Mouse (Mus musculus) lung, embryonic 15.5 days (tissue): Measurements from ENCODE around the gene Spr. TPM values are rescaled to one million over a fixed set of nuclear protein-coding genes. Genes with fewer than 3 reads are reported as not detected.
A peak's percentile ranks its signal among the peaks of the same experiment; 100 is the strongest.
"Not testable (repeated sequence)": the region's sequence is repeated elsewhere in the genome, so short reads cannot be mapped to it uniquely, and the experiment has no call there.

Source experiments
- ATAC-seq: fragments of 200-750 bp; cut with Nextera tagmentation; 2 replicates; pipeline ENCODE4 v1.8.0; 2017; ENCODE audit warnings: moderate number of reproducible peaks, borderline replicate concordance; ENCODE audit not compliant: low FRiP score, low TSS enrichment; ENCODE audit errors: extremely low read depth
- H3K27ac ChIP-seq: fragments of 300-500 bp; sonication (generic); 2 replicates; pipeline ENCODE4 v1.5.1; 2015; ENCODE audit warnings: moderate library complexity, mild to moderate bottlenecking, inconsistent platforms
- H3K27me3 ChIP-seq: fragments of 300-500 bp; sonication (generic); 2 replicates; pipeline ENCODE4 v1.6.1; 2015; ENCODE audit warnings: inconsistent platforms
- H3K36me3 ChIP-seq: fragments of 300-500 bp; sonication (generic); 2 replicates; pipeline ENCODE4 v1.6.1; 2015; ENCODE audit warnings: inconsistent platforms
- H3K4me1 ChIP-seq: fragments of 300-500 bp; sonication (generic); 2 replicates; pipeline ENCODE4 v1.6.1; 2015; ENCODE audit warnings: inconsistent platforms
- H3K4me2 ChIP-seq: fragments of 300-500 bp; sonication (generic); 2 replicates; pipeline ENCODE4 v1.6.1; 2015; ENCODE audit warnings: inconsistent platforms, mild to moderate bottlenecking, moderate library complexity
- H3K4me3 ChIP-seq: fragments of 300-500 bp; sonication (generic); 2 replicates; pipeline ENCODE4 v1.5.1; 2015; ENCODE audit warnings: mild to moderate bottlenecking, inconsistent platforms
- H3K9ac ChIP-seq: fragments of 300-500 bp; sonication (generic); 2 replicates; pipeline ENCODE4 v1.6.1; 2015; ENCODE audit warnings: inconsistent platforms
- H3K9me3 ChIP-seq: fragments of 300-500 bp; sonication (generic); 2 replicates; pipeline ENCODE4 v1.6.1; 2016; ENCODE audit warnings: inconsistent platforms
- WGBS: fragments of 180-500 bp; shearing (Covaris S2); methylation state at CpG from one replicate; pipeline ENCODE4 v1.1.7; 2015; 5-methylcytosine and 5-hydroxymethylcytosine counted together
- polyA plus RNA-seq: library from polyadenylated mRNA; unstranded; fragments of >200 nt; fragmentation: Nextera tagmentation; extraction: Ambion mirVana; gene quantifications from 2 replicates; pipeline ENCODE4 v1.2.1, GENCODE M21; 2015

Gene Spr
- polyA plus RNA-seq, 1 experiment from 2014 or later, result 70.2 TPM

DNA sequence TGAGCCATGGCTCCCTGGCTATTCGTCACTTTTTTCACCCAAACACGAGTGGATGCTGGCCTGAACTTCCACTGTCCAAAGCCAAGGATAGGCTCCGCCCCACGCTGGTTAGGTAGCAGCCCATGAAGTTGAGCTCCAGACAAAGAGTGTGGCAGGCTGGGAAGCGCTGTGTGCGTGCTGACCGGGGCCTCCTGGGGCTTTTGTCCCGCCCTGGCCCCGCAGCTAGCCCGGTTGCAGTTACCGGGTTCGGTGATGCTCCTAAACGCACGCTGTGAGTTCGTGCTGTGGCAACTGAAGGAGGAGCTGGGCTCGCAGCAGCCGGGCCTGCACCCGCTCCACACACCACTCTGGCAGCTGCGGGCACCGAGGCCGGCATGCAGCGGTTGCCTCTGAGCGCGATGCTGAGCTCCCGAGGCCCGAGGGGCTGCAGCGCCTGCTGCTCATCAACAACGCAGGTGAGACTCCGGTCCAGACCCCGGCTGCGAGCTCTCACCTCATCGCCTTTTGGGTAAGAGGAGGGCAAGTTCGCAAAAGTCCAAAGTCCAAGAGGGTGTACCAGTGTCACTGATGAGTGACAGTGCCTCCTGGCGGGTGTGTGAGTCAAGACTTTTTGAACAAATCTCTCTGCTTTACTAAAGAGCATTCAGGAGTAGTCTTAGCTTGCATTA lies 17.4 kb upstream of the Spr start:
- Histone ChIP-seq H3K27me3 (no peaks in the 10 kb centered on the region), H3K27ac (peak overlapping the region; percentile 24; the same call in 1 of the 2 replicates), H3K9ac (peak overlapping the region; percentile 77), H3K4me3 (peak overlapping the region; percentile 52), H3K36me3 (no peaks in the 10 kb centered on the region), H3K4me2 (peak overlapping the region; percentile 96), H3K9me3 (no peaks in the 10 kb centered on the region), H3K4me1 (peaks cover 6% of the 10 kb centered on the region; the same call in 1 of the 2 replicates)
- 1% methylated on average over 34 of the region's 34 CpGs for WGBS
- ATAC-seq, result peak; percentile 70; the same call in 1 of the 2 replicates

DNA sequence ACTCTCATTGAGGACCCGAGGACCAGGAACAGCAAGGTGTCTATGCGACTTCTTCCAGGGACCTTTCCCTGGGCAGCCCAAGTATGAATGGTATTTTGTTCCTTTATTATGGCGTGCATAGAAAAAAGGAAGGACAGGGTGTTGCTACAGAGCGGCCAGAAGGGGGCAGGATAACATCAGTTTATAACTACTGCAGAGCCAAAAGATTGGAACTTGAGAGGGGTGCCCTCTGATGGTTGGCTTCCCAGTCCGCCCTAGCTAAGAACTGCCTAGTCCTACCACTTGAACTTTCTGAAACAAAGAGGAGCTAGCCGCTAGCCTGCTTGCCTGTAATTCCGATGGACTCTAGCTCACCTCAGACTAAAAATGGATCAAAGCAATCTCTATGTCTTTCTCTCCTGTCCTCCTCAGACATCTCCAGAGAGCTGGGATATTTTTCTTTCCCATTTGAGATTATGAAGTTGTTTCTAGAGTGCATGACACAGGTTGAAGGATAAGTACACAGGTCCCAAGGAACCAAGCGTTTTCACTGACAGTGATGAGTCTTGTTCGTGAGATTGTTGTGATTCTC lies 16.5 kb upstream of the Spr start:
- no peaks in the 10 kb centered on the region for H3K27me3 ChIP-seq
- no peak overlapping the region for H3K4me3 ChIP-seq
- H3K9ac ChIP-seq, result no peak overlapping the region
- H3K27ac ChIP-seq, result no peak overlapping the region
- peak; percentile 66; the same call in 1 of the 2 replicates for ATAC-seq
- H3K36me3 ChIP-seq, result no peaks in the 10 kb centered on the region
- H3K4me2 ChIP-seq, result no peak overlapping the region
- WGBS, result 8% methylated on average over 9 of the region's 9 CpGs
- peaks cover 6% of the 10 kb centered on the region; the same call in 1 of the 2 replicates for H3K4me1 ChIP-seq
- no peaks in the 10 kb centered on the region for H3K9me3 ChIP-seq

DNA sequence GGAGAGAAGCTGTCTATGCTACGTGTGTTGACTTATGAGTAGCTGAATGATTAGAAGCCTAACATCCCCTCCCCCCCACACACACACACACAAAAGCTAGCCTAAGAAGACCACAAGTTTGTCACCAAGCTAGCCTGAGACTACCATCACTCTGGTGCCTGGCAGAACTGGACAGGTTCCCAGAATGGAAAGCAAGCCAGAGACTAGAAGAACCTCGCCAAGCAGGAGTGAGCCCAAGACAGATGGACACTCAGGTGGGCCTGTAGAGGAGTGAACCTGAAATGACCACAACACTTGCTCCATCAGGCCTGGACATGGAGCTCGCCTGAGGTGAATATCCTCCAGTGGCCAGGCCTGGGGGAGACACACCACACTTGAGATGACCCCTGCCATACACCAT lies 12.8 kb upstream of the Spr start:
- no peak overlapping the region for H3K9ac ChIP-seq
- no peaks in the 10 kb centered on the region for H3K27me3 ChIP-seq
- H3K36me3 ChIP-seq, result no peaks in the 10 kb centered on the region
- H3K4me3 ChIP-seq, result no peak overlapping the region
- WGBS, result 57% methylated on average over 3 of the region's 3 CpGs
- H3K4me2 ChIP-seq, result no peak overlapping the region
- ATAC-seq, result no peak
- H3K27ac ChIP-seq, result no peak overlapping the region
- H3K9me3 ChIP-seq, result no peaks in the 10 kb centered on the region
- peaks cover 6% of the 10 kb centered on the region; the same call in 1 of the 2 replicates for H3K4me1 ChIP-seq

DNA sequence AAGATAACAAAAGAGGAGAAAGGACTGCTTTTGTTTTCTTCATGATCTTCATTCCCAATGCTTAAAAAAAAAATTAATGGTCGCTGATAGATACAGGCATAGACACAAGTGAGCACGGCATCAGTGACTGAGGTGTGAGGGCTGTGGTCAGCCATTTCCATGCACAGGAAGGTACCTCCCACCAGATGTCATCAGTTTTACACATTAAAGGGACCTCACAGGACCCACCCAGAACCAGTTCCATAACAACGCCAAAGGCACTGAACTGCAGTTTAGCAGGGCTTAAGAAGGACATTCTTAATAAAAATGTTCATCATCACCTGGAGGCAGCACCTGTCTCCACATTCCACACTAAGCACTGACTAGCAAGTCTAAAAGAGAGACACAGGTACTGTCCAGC lies 10.1 kb upstream of the Spr start:
- no peak overlapping the region for H3K27ac ChIP-seq
- no peak for ATAC-seq
- H3K4me2 ChIP-seq, result no peak overlapping the region
- H3K9ac ChIP-seq, result no peak overlapping the region
- H3K4me3 ChIP-seq, result no peak overlapping the region
- no peaks in the 10 kb centered on the region for H3K4me1 ChIP-seq
- H3K9me3 ChIP-seq, result no peaks in the 10 kb centered on the region
- no peaks in the 10 kb centered on the region for H3K36me3 ChIP-seq
- 48% methylated on average over 3 of the region's 3 CpGs for WGBS
- no peaks in the 10 kb centered on the region for H3K27me3 ChIP-seq

DNA sequence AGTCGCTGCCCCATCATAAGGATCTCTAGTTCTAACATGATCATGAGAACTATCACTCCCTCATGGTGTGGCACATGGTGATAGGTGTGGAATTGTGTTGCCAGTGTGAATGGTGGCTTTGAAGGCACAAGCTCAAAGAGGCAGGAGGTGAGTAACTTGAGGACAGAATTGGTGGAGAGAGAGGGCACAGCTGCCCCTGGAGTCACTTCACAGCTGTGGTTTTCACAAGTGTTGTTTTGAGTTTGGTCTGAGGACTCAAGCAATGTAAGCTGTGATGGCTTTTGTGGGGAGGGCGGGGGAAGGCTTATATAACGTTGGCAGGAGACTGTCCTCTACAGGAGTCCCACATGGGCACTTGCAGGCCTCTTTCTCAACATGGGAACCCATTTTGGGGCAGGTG lies 6.9 kb upstream of the Spr start:
- Histone ChIP-seq H3K4me3 (no peak overlapping the region), H3K27me3 (no peaks in the 10 kb centered on the region), H3K36me3 (no peaks in the 10 kb centered on the region), H3K4me2 (no peak overlapping the region), H3K9me3 (no peaks in the 10 kb centered on the region), H3K4me1 (no peaks in the 10 kb centered on the region), H3K27ac (no peak overlapping the region), H3K9ac (no peak overlapping the region)
- 61% methylated on average over 3 of the region's 3 CpGs for WGBS
- ATAC-seq, result no peak

DNA sequence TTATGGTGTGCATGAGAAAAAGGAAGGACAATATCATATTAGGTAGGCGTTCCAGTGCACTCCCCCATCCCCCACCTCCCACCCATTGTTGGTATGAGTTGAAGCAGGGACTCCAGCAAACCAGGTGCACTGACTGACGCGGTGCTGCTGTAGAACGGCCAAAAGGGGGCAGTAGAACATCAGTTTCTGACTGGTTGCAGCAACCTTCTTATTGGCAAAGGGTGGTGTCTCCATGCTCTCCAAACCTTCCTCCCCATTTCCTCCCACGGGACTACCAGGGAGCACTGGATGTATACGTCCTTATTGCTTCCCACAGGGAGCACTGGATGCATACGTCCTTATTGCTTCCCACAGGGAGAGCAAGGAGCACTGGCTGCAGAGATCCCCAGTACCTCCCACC lies 3.4 kb upstream of the Spr start:
- H3K4me1 ChIP-seq, H3K9ac ChIP-seq, H3K27ac ChIP-seq, H3K4me3 ChIP-seq, H3K4me2 ChIP-seq, H3K27me3 ChIP-seq, H3K9me3 ChIP-seq, H3K36me3 ChIP-seq, ATAC-seq: not testable (repeated sequence)
- 9% methylated on average over 7 of the region's 7 CpGs for WGBS

DNA sequence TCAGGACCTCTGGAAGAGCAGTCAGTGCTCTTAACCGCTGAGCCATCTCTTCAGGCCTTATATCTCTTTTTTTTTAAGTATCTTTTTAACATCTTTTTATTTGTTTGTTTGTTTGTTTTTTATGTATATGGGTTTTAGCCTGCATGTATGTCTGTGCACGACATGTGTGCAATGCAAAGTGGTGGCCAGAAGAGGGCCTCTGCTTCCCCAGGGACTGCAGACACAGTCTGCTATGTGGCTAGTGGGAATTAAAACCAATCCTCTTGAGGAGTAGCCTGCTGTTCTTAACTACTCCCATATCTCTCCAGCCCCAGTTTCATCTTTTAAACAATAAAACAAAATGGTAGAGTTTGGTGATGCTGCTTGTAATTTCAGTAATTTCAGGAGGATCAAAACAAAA lies 2.0 kb upstream of the Spr start:
- Histone ChIP-seq H3K27me3 (no peaks in the 10 kb centered on the region), H3K36me3 (no peaks in the 10 kb centered on the region), H3K4me2 (no peak overlapping the region), H3K9me3 (no peaks in the 10 kb centered on the region), H3K4me1 (peaks cover 8% of the 10 kb centered on the region; the same call in 1 of the 2 replicates), H3K4me3 (no peak overlapping the region), H3K27ac (no peak overlapping the region), H3K9ac (no peak overlapping the region)
- 90% methylated on average over 2 of the region's 2 CpGs for WGBS
- no peak for ATAC-seq

DNA sequence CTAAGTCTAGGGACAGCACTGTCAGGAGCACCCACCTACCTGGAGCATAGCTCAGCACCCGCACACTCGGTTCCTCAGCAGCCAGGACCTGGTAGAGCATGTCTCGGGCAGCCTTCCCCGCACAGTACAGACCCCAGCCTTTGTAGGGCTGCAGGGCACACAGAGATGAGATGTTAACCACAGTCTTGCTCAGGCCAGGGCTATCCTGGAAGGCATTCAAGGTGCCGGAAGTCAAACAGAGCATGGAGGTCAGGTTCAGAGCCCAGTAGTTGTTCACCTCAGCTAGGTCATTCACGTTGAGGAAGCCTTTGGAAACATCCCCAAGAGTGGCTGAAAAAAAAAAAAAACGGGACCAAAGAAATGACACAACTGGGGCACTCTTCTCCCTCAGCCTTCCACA lies 782 bp downstream of the Spr start:
- not testable (repeated sequence) for H3K9me3 ChIP-seq, H3K36me3 ChIP-seq, ATAC-seq, H3K4me1 ChIP-seq, H3K27me3 ChIP-seq
- Histone ChIP-seq H3K27ac (peak overlapping the region; percentile 91; the same call in 1 of the 2 replicates), H3K4me3 (peak overlapping the region; percentile 74), H3K9ac (peak overlapping the region; percentile 81), H3K4me2 (peak overlapping the region; percentile 49)
- WGBS, result 49% methylated on average over 7 of the region's 7 CpGs

DNA sequence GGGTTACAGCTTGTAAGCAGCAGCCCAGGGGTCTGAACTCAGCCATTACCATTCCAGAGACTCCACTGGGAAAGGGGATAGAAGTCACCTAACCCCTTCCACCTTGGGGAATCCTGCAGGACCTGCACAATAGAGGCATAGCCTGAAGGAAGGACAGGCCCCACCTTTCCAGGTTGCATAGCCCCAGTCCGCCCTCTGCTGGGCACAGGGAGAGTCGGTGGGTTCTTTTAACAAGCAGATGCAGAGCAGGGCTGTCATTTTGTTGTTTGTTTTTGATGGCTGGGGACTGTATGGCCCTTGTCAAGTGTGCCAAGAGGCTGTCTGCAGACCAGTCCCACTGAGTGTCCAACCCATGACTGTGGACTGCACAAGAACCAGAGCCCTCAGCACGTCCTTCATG lies 4.8 kb downstream of the Spr start:
- not testable (repeated sequence) for ATAC-seq, H3K27ac ChIP-seq, H3K9ac ChIP-seq, H3K4me2 ChIP-seq, H3K9me3 ChIP-seq, H3K36me3 ChIP-seq, H3K4me1 ChIP-seq, H3K27me3 ChIP-seq, H3K4me3 ChIP-seq
- 18% methylated on average over 3 of the region's 3 CpGs for WGBS

DNA sequence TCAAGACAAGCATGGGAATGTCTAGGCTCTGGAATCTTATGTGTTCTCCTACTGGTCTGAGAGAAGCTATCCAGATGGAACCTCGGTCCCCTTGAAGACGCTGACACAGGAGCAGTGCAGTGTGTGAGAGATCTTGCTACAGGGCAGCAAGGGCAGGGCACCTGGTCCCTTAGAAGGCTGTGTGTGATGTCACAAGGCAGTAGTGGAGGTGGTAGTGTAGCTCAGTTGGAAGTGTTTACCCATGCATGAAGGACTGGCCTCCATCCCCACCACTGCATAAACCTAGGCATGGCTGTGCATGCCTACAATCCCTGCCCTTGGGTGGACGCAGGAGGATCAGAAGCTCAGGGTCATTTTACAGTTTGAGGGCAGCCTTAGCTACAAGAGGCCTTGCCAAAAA lies 5.3 kb downstream of the Spr start:
- ATAC-seq, H3K9me3 ChIP-seq, H3K4me2 ChIP-seq, H3K4me1 ChIP-seq, H3K4me3 ChIP-seq, H3K27ac ChIP-seq, H3K27me3 ChIP-seq, H3K36me3 ChIP-seq, H3K9ac ChIP-seq: not testable (repeated sequence)
- 86% methylated on average over 3 of the region's 3 CpGs for WGBS

DNA sequence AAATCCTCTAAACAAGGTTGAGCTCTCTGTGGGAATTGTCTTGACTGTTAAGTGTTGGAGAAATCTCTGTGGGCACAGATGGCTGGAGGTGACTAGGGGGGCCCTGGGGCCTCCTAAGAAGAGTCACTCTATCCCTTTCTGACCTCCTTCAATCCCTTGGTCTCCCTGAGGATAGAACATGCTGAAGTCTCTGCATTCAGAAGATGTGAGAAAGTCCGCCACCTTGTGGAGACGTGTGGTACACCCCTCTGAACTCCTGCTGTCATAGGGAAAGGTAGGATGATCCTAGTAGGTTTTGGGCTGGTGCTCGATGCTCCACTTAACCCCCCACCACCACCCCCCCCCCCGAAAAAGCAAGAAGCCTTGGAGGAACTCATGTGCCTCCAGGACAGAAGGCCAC lies 5.9 kb downstream of the Spr start:
- 2% methylated on average over 4 of the region's 4 CpGs for WGBS
- H3K27me3 ChIP-seq, result peaks cover 8% of the 10 kb centered on the region
- no peak overlapping the region for H3K9ac ChIP-seq
- no peak for ATAC-seq
- H3K27ac ChIP-seq, result no peak overlapping the region
- H3K4me2 ChIP-seq, result no peak overlapping the region
- H3K4me1 ChIP-seq, result peaks cover 2% of the 10 kb centered on the region; the same call in 1 of the 2 replicates
- no peaks in the 10 kb centered on the region for H3K9me3 ChIP-seq
- H3K4me3 ChIP-seq, result no peak overlapping the region
- H3K36me3 ChIP-seq, result peaks cover 3% of the 10 kb centered on the region; the same call in 1 of the 2 replicates

DNA sequence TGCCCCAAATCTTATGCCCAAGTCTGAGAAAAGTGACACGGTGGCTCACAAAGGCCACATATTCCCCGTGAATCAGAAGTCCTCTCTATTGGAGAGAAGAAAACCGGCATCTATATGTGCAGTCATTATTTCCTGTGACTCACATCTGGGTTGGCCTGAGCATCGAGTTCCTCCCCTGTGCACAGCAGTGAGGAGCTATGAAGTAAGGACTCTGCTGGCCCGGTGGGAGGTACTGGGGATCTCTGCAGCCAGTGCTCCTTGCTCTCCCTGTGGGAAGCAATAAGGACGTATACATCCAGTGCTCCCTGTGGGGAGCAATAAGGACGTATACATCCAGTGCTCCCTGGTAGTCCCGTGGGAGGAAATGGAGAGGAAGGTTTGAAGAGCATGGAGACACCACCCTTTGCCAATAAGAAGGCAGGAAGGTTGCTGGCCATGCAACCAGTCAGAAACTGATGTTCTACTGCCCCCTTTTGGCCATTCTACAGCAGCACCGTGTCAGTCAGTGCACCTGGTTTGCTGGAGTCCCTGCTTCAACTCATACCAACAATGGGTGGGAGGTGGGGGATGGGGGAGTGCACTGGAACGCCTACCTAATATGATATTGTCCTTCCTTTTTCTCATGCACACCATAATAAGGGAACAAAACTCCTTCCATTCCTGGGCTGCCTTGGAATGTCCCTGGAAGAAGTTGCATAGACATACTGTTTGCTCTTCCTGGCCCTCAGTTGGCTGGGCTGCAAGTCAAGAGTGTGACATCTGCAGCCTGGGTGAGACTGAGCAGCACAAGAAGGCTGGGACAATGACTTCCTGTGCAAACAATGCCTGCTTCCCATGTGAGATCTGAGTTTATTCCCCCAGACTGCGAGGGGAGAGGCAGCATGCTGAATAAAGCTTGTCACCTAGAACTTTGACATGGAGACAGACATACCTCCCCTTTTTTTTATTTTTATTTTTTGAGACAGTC lies 19.7 kb downstream of the Spr start:
- not testable (repeated sequence) for H3K4me1 ChIP-seq, H3K4me2 ChIP-seq, H3K9ac ChIP-seq, H3K27ac ChIP-seq, H3K27me3 ChIP-seq, H3K4me3 ChIP-seq, H3K9me3 ChIP-seq, H3K36me3 ChIP-seq
- WGBS, result 26% methylated on average over 10 of the region's 11 CpGs
- peak; percentile 62 for ATAC-seq
